Mouse (Mus musculus): ENCODE data around the gene Gadd45b.

- TF ChIP-seq CTCF (IDR thresholded peaks at IDR 0.05; ENCODE audit: low read depth) (no peak; the same call in 1 of the 2 replicates), EP300 (IDR thresholded peaks at IDR 0.05; ENCODE audit: low read depth) (no peak)
Measured at GRCm38 (mm10) chr10:80947802-80948201, 17.9 kb downstream of the Gadd45b start.

Measured in heart, postnatal 0 days (tissue).